Mouse (Mus musculus) stomach, postnatal 0 days (tissue): ENCODE measurements around the gene Galnt2. TPM values are rescaled to one million over a fixed set of nuclear protein-coding genes. Genes with fewer than 3 reads are reported as not detected.

ENCODE experiments used
- ATAC-seq: fragments of 200-750 bp; cut with Nextera tagmentation; 2 replicates; pipeline ENCODE4 v1.8.0; 2017; ENCODE audit not compliant: low FRiP score, low TSS enrichment
- DNase-seq: peaks from one replicate; pipeline ENCODE4 v3.0.0-alpha.2; 2016; ENCODE audit warnings: low spot score
- H3K27ac ChIP-seq: fragments of 300-500 bp; sonication (generic); replicated peaks from 2 replicates; pipeline ENCODE4 v1.5.1; 2014; ENCODE audit warnings: mild to moderate bottlenecking, control low read depth
- H3K27me3 ChIP-seq: fragments of 300-500 bp; sonication (generic); 2 replicates; pipeline ENCODE4 v1.6.1; 2014; ENCODE audit warnings: low read length; ENCODE audit not compliant: control insufficient read depth, insufficient read depth
- H3K36me3 ChIP-seq: fragments of 300-500 bp; sonication (generic); 2 replicates; pipeline ENCODE4 v1.6.1; 2014; ENCODE audit warnings: low read length, mixed read lengths; ENCODE audit not compliant: control insufficient read depth, insufficient read depth
- H3K4me1 ChIP-seq: fragments of 300-500 bp; sonication (generic); replicated peaks from 2 replicates; pipeline ENCODE4 v1.6.1; 2014; ENCODE audit warnings: antibody characterized with exemption; ENCODE audit not compliant: control insufficient read depth, insufficient read depth
- H3K4me2 ChIP-seq: fragments of 300-500 bp; sonication (generic); replicated peaks from 2 replicates; pipeline ENCODE4 v1.6.1; 2014; ENCODE audit warnings: low read depth, mild to moderate bottlenecking, control low read depth, moderate library complexity
- H3K4me3 ChIP-seq: fragments of 300-500 bp; sonication (generic); 2 replicates; pipeline ENCODE4 v1.5.1; 2014; ENCODE audit warnings: low read depth, low read length, control low read depth
- H3K9ac ChIP-seq: fragments of 300-500 bp; sonication (generic); 2 replicates; pipeline ENCODE4 v1.6.1; 2014; ENCODE audit warnings: mild to moderate bottlenecking, low read length, control low read depth, mixed read lengths
- H3K9me3 ChIP-seq: fragments of 300-500 bp; sonication (generic); 2 replicates; pipeline ENCODE4 v1.6.1; 2016; ENCODE audit warnings: low read length; ENCODE audit not compliant: control insufficient read depth
- CTCF ChIP-seq: IDR thresholded peaks from 2 replicates; pipeline ENCODE4 v1.5.1; 2016; ENCODE audit warnings: antibody characterized with exemption, low read depth, mild to moderate bottlenecking, moderate library complexity
- EP300 ChIP-seq: optimal IDR thresholded peaks from 2 replicates; pipeline ENCODE3; 2016; ENCODE audit warnings: antibody characterized with exemption
- WGBS: fragments of 180-500 bp; shearing (Covaris S2); extraction: QIAGEN DNeasy Blood & Tissue Kit; methylation state at CpG from one replicate; pipeline ENCODE4 v1.1.7; 2014; 5-methylcytosine and 5-hydroxymethylcytosine counted together
- polyA plus RNA-seq: library from polyadenylated mRNA; unstranded; fragments of >200 nt; fragmentation: Nextera tagmentation; extraction: Ambion mirVana; gene quantifications from 2 replicates; pipeline ENCODE4 v1.2.1, GENCODE M21; 2015

The Galnt2 gene
- polyA plus RNA-seq, 1 experiment from 2014 or later = 48.6 TPM

- Histone ChIP-seq H3K9ac (no peak overlapping the region), H3K36me3 (no peaks in the 10 kb centered on the region), H3K9me3 (no peaks in the 10 kb centered on the region), H3K27me3 (no peaks in the 10 kb centered on the region), H3K4me2 (no peak overlapping the region), H3K4me1 (no peaks in the 10 kb centered on the region), H3K27ac (no peak overlapping the region), H3K4me3 (no peak overlapping the region)
- 71% methylated on average over 7 of the region's 7 CpGs for WGBS
- ATAC-seq (no peak), DNase-seq (no peak)
- TF ChIP-seq CTCF (no peak), EP300 (no peak)
Observed at GRCm38 (mm10) chr8:124190388-124190787, 40.8 kb upstream of the Galnt2 start.

- no peak overlapping the region for H3K4me3 ChIP-seq
- TF ChIP-seq CTCF (no peak), EP300 (no peak)
- ATAC-seq (no peak), DNase-seq (no peak)
- 72% methylated on average over 4 of the region's 4 CpGs for WGBS
- H3K36me3 ChIP-seq = no peaks in the 10 kb centered on the region
- H3K9ac ChIP-seq = no peak overlapping the region
- H3K4me2 ChIP-seq = no peak overlapping the region
- no peak overlapping the region for H3K27ac ChIP-seq
- peaks cover 3% of the 10 kb centered on the region; the same call in 1 of the 2 replicates for H3K4me1 ChIP-seq
- no peaks in the 10 kb centered on the region for H3K9me3 ChIP-seq
- no peaks in the 10 kb centered on the region for H3K27me3 ChIP-seq
Observed at GRCm38 (mm10) chr8:124192242-124192641, 38.9 kb upstream of the Galnt2 start.

- no peak for TF ChIP-seq EP300
- TF ChIP-seq CTCF = no peak
- H3K4me2 ChIP-seq = no peak overlapping the region
- no peak overlapping the region for H3K9ac ChIP-seq
- H3K27me3 ChIP-seq = no peaks in the 10 kb centered on the region
- no peak overlapping the region for H3K4me3 ChIP-seq
- H3K36me3 ChIP-seq = no peaks in the 10 kb centered on the region
- 0 out of 2 replicates have a peak overlapping the region, but pooled peaks have one; percentile 35 for H3K27ac ChIP-seq
- WGBS = 64% methylated on average over 10 of the region's 10 CpGs
- H3K4me1 ChIP-seq = peaks cover 3% of the 10 kb centered on the region; the same call in 1 of the 2 replicates
- ATAC-seq = no peak; the same call in 1 of the 2 replicates
- H3K9me3 ChIP-seq = no peaks in the 10 kb centered on the region
- no peak for DNase-seq
Observed at GRCm38 (mm10) chr8:124192976-124193375, 38.2 kb upstream of the Galnt2 start.

- H3K4me2 ChIP-seq = no peak overlapping the region
Observed at GRCm38 (mm10) chr8:124193992-124194391, 37.2 kb upstream of the Galnt2 start.

GRCm38 (mm10) chr8:124196195-124196594 lies 35.0 kb upstream of the Galnt2 start:
- no peaks in the 10 kb centered on the region for H3K9me3 ChIP-seq
- 22% methylated on average over 5 of the region's 5 CpGs for WGBS
- DNase-seq (no peak), ATAC-seq (peak; percentile 54; the same call in 1 of the 2 replicates)
- no peaks in the 10 kb centered on the region for H3K27me3 ChIP-seq
- H3K4me3 ChIP-seq = no peak overlapping the region
- no peak for TF ChIP-seq EP300
- TF ChIP-seq CTCF = no peak
- H3K4me2 ChIP-seq = no peak overlapping the region
- H3K36me3 ChIP-seq = no peaks in the 10 kb centered on the region
- H3K27ac ChIP-seq = peak overlapping the region; percentile 30; the same call in 1 of the 2 replicates
- no peak overlapping the region; the same call in 1 of the 2 replicates for H3K9ac ChIP-seq
- H3K4me1 ChIP-seq = peaks cover 3% of the 10 kb centered on the region; the same call in 1 of the 2 replicates

More at GRCm38 (mm10) chr8:124193992-124194391, 37.2 kb upstream of the Galnt2 start:
- ATAC-seq (no peak), DNase-seq (no peak)
- peaks cover 3% of the 10 kb centered on the region; the same call in 1 of the 2 replicates for H3K4me1 ChIP-seq
- no peak overlapping the region for H3K4me3 ChIP-seq
- H3K9me3 ChIP-seq = no peaks in the 10 kb centered on the region
- TF ChIP-seq CTCF (no peak), EP300 (no peak)
- H3K9ac ChIP-seq = no peak overlapping the region
- WGBS = 85% methylated on average over 5 of the region's 5 CpGs
- no peak overlapping the region for H3K27ac ChIP-seq
- H3K36me3 ChIP-seq = no peaks in the 10 kb centered on the region
- H3K27me3 ChIP-seq = no peaks in the 10 kb centered on the region

- TF ChIP-seq EP300 (no peak), CTCF (no peak)
- Histone ChIP-seq H3K9ac (no peak overlapping the region), H3K4me2 (no peak overlapping the region), H3K9me3 (no peaks in the 10 kb centered on the region), H3K27ac (peak overlapping the region; percentile 30; the same call in 1 of the 2 replicates), H3K4me3 (no peak overlapping the region), H3K36me3 (no peaks in the 10 kb centered on the region), H3K27me3 (no peaks in the 10 kb centered on the region), H3K4me1 (peaks cover 3% of the 10 kb centered on the region; the same call in 1 of the 2 replicates)
- 25% methylated on average over 5 of the region's 5 CpGs for WGBS
- DNase-seq = no peak
- ATAC-seq = no peak
Observed at GRCm38 (mm10) chr8:124196797-124197196, 34.4 kb upstream of the Galnt2 start.
